Mouse (Mus musculus) midbrain, embryonic 14.5 days (tissue): ENCODE results near the gene BC037034. TPM values are rescaled to one million over a fixed set of nuclear protein-coding genes. Genes with fewer than 3 reads are reported as not detected.

Source experiments
- ATAC-seq: fragments of 200-750 bp; cut with Nextera tagmentation; 2 replicates; pipeline ENCODE4 v1.8.0; 2017; ENCODE audit warnings: moderate number of reproducible peaks, moderate library complexity; ENCODE audit not compliant: low FRiP score, low TSS enrichment
- DNase-seq: peaks from one replicate; pipeline ENCODE4 v3.0.0-alpha.2; 2015
- H3K27ac ChIP-seq: fragments of 300-500 bp; sonication (generic); replicated peaks from 2 replicates; pipeline ENCODE4 v1.5.1; 2014; ENCODE audit warnings: mild to moderate bottlenecking, low read depth, low read length, moderate library complexity
- H3K27me3 ChIP-seq: fragments of 300-500 bp; sonication (generic); 2 replicates; pipeline ENCODE4 v1.6.1; 2014; ENCODE audit warnings: low read length, control low read depth, mixed read lengths; ENCODE audit not compliant: control insufficient read depth, insufficient read depth
- H3K36me3 ChIP-seq: fragments of 300-500 bp; sonication (generic); 2 replicates; pipeline ENCODE4 v1.6.1; 2014; ENCODE audit warnings: low read length, control low read depth; ENCODE audit not compliant: control insufficient read depth, insufficient read depth
- H3K4me1 ChIP-seq: fragments of 300-500 bp; sonication (generic); 2 replicates; pipeline ENCODE4 v1.6.1; 2014; ENCODE audit warnings: mild to moderate bottlenecking, antibody characterized with exemption, low read length, control low read depth; ENCODE audit not compliant: control insufficient read depth, insufficient read depth
- H3K4me2 ChIP-seq: fragments of 300-500 bp; sonication (generic); 2 replicates; pipeline ENCODE4 v1.6.1; 2014; ENCODE audit warnings: mild to moderate bottlenecking, low read length, moderate library complexity
- H3K4me3 ChIP-seq: fragments of 300-500 bp; sonication (generic); replicated peaks from 2 replicates; pipeline ENCODE4 v1.5.1; 2014; ENCODE audit warnings: low read depth, low read length
- H3K9ac ChIP-seq: fragments of 300-500 bp; sonication (generic); replicated peaks from 2 replicates; pipeline ENCODE4 v1.6.1; 2014; ENCODE audit warnings: mild to moderate bottlenecking, low read length, moderate library complexity
- H3K9me3 ChIP-seq: fragments of 300-500 bp; sonication (generic); 2 replicates; pipeline ENCODE4 v1.6.1; 2016; ENCODE audit warnings: low read length, control low read depth, mixed read lengths; ENCODE audit not compliant: control insufficient read depth
- WGBS: fragments of 180-500 bp; shearing (Covaris S2); extraction: QIAGEN DNeasy Blood & Tissue Kit; methylation state at CpG from one replicate; pipeline ENCODE4 v1.1.7; 2014; 5-methylcytosine and 5-hydroxymethylcytosine counted together
- polyA plus RNA-seq: library from polyadenylated mRNA; unstranded; fragments of >200 nt; fragmentation: Nextera tagmentation; extraction: Ambion mirVana; gene quantifications from 2 replicates; pipeline ENCODE4 v1.2.1, GENCODE M21; 2014

The BC037034 gene
- polyA plus RNA-seq, 1 experiment from 2014 or later, result 15.0 TPM

DNA sequence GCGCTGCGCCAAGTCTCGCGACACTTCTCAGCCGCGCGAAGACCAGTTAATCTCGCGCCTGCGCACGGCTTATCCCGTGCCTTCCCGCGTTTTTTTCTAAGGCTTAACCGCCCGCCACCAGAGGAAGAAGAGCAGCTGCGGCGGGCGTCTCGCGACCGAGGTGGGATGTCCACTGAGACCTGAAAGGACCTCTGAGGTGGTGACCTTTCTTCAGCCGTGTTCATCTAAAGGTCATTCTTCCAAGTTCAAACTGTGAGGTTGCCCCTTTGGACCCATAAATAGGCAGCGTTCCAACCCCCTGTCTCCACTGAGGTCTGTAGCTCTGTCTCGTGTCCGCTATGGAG, 16.6 kb upstream of the BC037034 start:
- Histone ChIP-seq H3K4me2 (peak overlapping the region; percentile 79), H3K9ac (no peak overlapping the region), H3K27me3 (no peaks in the 10 kb centered on the region), H3K27ac (0 out of 2 replicates have a peak overlapping the region, but pooled peaks have one; percentile 20), H3K4me1 (peaks cover 37% of the 10 kb centered on the region), H3K4me3 (peak overlapping the region; percentile 72), H3K36me3 (peaks cover 26% of the 10 kb centered on the region), H3K9me3 (peaks cover 6% of the 10 kb centered on the region; the same call in 1 of the 2 replicates)
- no peak for ATAC-seq
- no peak for DNase-seq
- 24% methylated on average over 26 of the region's 26 CpGs for WGBS

DNA sequence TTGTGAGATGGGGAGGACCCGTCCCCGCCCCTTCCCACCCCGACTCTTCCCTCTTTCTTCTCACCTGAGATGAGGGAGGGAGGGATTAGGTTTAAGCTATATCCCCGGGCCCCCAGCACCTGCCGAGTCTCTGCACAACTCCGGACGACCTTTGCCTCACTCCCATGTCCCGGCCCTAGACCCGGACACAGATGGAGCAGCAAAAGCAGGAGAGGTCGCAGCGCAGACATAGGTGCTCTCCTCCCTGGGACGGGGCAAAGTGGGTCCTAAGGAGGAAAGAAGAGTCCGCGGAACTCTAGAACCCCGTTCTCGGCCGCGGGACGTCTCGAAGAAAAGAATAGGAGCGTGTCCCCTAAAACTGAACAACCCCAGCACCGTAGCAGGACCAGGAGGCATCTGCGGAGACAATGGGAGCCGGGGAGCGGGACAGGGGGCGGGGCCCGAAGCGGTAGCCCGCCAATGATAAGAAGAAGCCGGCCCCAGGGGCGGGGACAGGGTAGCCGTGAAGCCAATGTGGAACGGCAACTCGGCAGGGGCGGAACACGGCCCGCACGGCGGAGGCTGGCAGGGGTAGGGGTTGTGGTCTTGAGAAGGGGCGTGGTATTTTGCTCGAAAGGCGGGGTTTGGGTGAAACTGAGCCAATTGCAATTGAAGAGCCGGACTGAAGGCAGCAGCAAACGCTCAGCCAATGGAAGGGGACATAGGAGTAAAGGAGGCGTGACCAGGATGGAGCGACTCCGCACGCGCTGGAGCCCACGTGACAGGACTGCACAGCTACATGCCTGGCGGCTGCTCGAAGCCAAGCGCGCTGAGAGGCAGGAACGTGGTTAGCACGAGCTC, 16.0 kb upstream of the BC037034 start, which contains the start of the genes Gm43720, Gpc2 and Stag3:
Gm43720 (minus strand) TSS at position 374 of the 840 bp plus-strand sequence.
Gpc2 (minus strand) TSS at position 421 of the 840 bp plus-strand sequence.
Stag3 (plus strand) TSS at position 656 of the 840 bp plus-strand sequence.
- Histone ChIP-seq H3K36me3 (peaks cover 30% of the 10 kb centered on the region), H3K9me3 (peaks cover 6% of the 10 kb centered on the region; the same call in 1 of the 2 replicates), H3K4me1 (peaks cover 43% of the 10 kb centered on the region), H3K4me3 (peak within 1 kb of the TSS; percentile 72), H3K27ac (peak within 1 kb of the TSS; percentile 80), H3K27me3 (no peaks in the 10 kb centered on the region), H3K9ac (peak within 1 kb of the TSS; percentile 84), H3K4me2 (peak within 1 kb of the TSS; percentile 79)
- ATAC-seq (peak; percentile 99), DNase-seq (peak; percentile 99)
- WGBS, result under 1% methylated on average over 56 of the region's 56 CpGs

DNA sequence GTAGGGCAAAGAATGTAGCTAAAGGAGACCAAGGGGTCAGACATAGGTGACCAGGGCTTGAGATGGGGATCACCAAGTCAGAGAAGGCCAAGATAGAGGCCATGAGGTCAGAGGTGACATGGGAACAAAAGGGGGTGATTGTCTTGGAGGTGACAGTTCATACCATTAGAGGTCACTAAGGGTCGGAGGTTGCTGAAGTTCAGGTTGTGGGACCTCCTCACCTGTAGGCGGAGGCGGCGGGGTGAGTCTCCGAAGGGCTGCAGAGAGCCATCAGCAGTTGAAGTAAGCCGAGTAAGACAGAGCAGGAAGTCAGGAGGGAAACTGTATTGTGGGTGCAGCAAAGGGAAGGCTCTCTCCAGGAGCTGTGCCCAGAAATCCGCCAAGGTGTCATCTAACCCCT, 14.2 kb upstream of the BC037034 start:
- H3K9me3 ChIP-seq, result peaks cover 6% of the 10 kb centered on the region; the same call in 1 of the 2 replicates
- no peak for DNase-seq
- 88% methylated on average over 7 of the region's 7 CpGs for WGBS
- peak overlapping the region; percentile 79 for H3K4me2 ChIP-seq
- no peak for ATAC-seq
- H3K27me3 ChIP-seq, result no peaks in the 10 kb centered on the region
- H3K4me3 ChIP-seq, result peak overlapping the region; percentile 72
- peak overlapping the region; percentile 84 for H3K9ac ChIP-seq
- no peak overlapping the region for H3K27ac ChIP-seq
- peaks cover 39% of the 10 kb centered on the region for H3K36me3 ChIP-seq
- H3K4me1 ChIP-seq, result peaks cover 45% of the 10 kb centered on the region

DNA sequence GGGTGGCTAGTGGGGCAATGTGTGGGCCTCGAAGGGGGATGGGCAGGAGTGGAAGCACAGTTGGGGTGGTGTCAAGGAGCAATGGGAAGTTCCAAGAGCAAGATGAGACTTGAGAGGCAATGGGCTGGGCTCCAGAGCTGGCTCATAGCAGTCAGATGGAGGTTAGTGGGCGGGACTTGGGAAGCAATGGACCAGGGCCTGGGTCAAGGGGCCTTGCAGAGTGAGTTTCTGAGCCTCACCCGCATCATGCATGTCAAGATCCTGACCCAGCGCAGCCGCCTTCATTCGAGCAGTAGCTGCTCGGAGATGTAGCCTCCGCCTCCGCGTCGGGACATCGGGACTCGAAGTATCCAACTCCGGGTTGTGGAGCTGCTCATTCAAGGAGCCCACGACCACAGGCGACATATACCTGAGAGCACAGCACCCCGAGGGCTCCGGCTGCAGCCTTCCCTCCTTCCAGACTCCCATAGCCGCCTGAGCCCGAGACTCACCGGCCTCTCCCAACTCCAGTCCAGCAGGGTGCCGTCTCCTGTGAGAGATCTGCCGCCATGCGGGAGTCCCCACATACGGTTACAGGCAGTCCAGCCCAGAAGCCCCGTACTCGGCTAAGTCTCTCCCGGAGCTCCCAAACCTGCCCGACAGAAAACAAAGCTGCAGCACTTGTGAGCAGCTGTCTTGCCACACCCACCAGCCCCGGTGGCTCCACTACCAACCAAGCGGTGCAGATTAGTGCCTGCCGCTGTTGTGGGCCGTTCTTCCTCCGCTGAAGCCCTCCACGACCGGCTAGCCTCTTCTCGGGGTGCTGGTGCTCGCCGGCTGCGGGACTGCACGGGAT, 11.6 kb upstream of the BC037034 start:
- Histone ChIP-seq H3K9ac (peak overlapping the region; percentile 60), H3K36me3 (peaks cover 39% of the 10 kb centered on the region), H3K4me1 (peaks cover 45% of the 10 kb centered on the region), H3K4me3 (peak overlapping the region; percentile 39), H3K4me2 (peak overlapping the region; percentile 79), H3K27ac (no peak overlapping the region), H3K27me3 (no peaks in the 10 kb centered on the region), H3K9me3 (peaks cover under 1% of the 10 kb centered on the region; the same call in 1 of the 2 replicates)
- peak; percentile 54 for DNase-seq
- 6% methylated on average over 41 of the region's 41 CpGs for WGBS
- ATAC-seq, result no peak

DNA sequence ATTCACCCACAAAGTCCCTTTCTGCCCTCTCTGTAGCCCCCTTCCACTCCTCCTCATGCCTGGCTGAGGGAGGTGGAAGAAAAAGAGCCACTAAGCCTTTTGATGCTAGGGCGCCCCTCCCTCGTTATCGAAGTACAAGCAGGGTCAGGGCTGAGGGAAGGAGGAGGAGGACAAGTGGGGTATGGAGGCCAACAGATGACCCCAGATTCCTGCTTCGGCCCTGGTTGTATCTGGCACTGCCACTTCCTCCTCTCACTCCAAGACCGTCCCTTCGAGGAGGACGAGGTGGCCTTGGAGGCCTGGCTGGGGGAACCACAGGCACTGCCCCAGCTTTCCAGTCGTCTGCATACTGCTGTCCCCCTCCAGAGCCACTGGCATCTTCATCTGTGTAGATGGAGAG, 10.4 kb upstream of the BC037034 start:
- Histone ChIP-seq H3K9ac (0 out of 2 replicates have a peak overlapping the region, but pooled peaks have one; percentile 6), H3K27ac (no peak overlapping the region), H3K4me1 (peaks cover 45% of the 10 kb centered on the region), H3K36me3 (peaks cover 39% of the 10 kb centered on the region), H3K27me3 (no peaks in the 10 kb centered on the region), H3K4me2 (no peak overlapping the region), H3K4me3 (no peak overlapping the region), H3K9me3 (no peaks in the 10 kb centered on the region)
- ATAC-seq, result no peak
- WGBS, result 47% methylated on average over 8 of the region's 8 CpGs
- no peak for DNase-seq

- Histone ChIP-seq H3K4me3 (peak within 1 kb of the TSS; percentile 9; the same call in 1 of the 2 replicates), H3K27me3 (no peaks in the 10 kb centered on the region), H3K9me3 (no peaks in the 10 kb centered on the region), H3K36me3 (peaks cover 28% of the 10 kb centered on the region), H3K4me1 (peaks cover 29% of the 10 kb centered on the region), H3K9ac (peak within 1 kb of the TSS; percentile 20; the same call in 1 of the 2 replicates), H3K4me2 (peak within 1 kb of the TSS; percentile 34), H3K27ac (no peak within 1 kb of the TSS)
- 3% methylated on average over 12 of the region's 12 CpGs for whole genome bisulfite sequencing
- ATAC-seq (no peak), DNase-seq (peak; percentile 45)
These were observed 8.6 kb upstream of the BC037034 start, which contains the start of gene Gal3st4 for GRCm38 (mm10) chr5:138272409-138272923. Gene Gal3st4 (minus strand): TSS chr5:138272840.

DNA sequence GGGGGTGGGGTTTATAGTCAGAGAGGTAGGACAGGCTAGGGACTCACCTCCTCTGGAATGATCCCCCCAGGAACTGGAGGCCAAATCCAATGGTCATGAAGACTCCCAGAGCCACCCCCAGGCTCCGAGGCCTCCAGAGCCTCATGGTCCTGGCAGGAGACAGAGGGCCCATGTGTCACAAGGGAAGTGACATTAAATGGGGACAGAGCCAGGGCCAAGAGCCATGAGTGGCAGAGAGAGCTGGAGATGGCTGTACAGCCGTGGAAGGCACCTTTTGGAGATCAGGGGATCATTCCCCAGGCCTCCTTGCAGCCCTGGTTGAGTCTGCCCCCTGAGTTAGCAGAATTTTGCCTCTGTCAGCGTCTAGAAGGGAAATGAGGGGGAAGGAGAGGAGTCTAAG, 7.4 kb upstream of the BC037034 start:
- H3K9me3 ChIP-seq, result no peaks in the 10 kb centered on the region
- H3K27ac ChIP-seq, result no peak overlapping the region
- 51% methylated on average over 3 of the region's 3 CpGs for WGBS
- no peak overlapping the region; the same call in 1 of the 2 replicates for H3K4me2 ChIP-seq
- peaks cover 16% of the 10 kb centered on the region for H3K4me1 ChIP-seq
- peaks cover 21% of the 10 kb centered on the region for H3K36me3 ChIP-seq
- H3K9ac ChIP-seq, result no peak overlapping the region
- H3K4me3 ChIP-seq, result no peak overlapping the region
- ATAC-seq (no peak), DNase-seq (no peak)
- H3K27me3 ChIP-seq, result no peaks in the 10 kb centered on the region

DNA sequence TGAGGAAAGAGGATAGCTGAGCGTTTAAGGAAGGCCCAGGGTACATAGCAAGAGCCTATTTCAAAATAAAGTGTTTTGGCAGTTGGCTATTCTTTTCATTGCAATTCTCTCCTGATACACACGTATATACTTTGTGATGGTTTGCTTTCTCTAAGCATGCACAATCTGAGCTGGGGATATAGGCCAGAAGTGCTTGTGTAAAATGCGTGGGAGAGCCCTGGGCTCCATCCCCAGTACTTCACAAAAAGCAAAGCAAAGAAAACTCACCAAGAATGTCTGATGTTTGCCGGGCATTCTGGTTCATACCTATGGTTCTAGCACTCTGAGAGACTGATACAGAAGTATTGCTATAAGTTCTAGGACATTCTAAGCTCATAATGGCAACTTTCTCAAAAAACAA, 5.1 kb upstream of the BC037034 start:
- Histone ChIP-seq H3K4me1 (peaks cover 9% of the 10 kb centered on the region; the same call in 1 of the 2 replicates), H3K9ac (no peak overlapping the region), H3K27ac (no peak overlapping the region), H3K9me3 (no peaks in the 10 kb centered on the region), H3K36me3 (peaks cover 14% of the 10 kb centered on the region), H3K4me2 (no peak overlapping the region), H3K27me3 (no peaks in the 10 kb centered on the region), H3K4me3 (no peak overlapping the region)
- DNase-seq (no peak), ATAC-seq (no peak)
- 85% methylated on average over 4 of the region's 4 CpGs for WGBS
